Mouse (Mus musculus) liver, embryonic 14.5 days (tissue): ENCODE measurements around the gene Megf11.
"Not testable (repeated sequence)": the region's sequence is repeated elsewhere in the genome, so short reads cannot be mapped to it uniquely, and the experiment has no call there.

Experiments
- CTCF ChIP-seq: IDR thresholded peaks from 2 replicates; pipeline ENCODE4 v1.5.1; 2016; ENCODE audit warnings: antibody characterized with exemption, low read depth, control low read depth
- EP300 ChIP-seq: IDR thresholded peaks from 2 replicates; pipeline ENCODE4 v1.6.1; 2016; ENCODE audit warnings: antibody characterized with exemption, low read depth

- not testable (repeated sequence) for TF ChIP-seq CTCF, EP300
Observed at GRCm38 (mm10) chr9:64477397-64477796, 92.0 kb downstream of the Megf11 start.
